Mouse (Mus musculus) adrenal gland, adult 2 months (tissue): ENCODE results near the gene Zdbf2. TPM values are rescaled to one million over a fixed set of nuclear protein-coding genes. Genes with fewer than 3 reads are reported as not detected.
"Not testable (repeated sequence)": the region's sequence is repeated elsewhere in the genome, so short reads cannot be mapped to it uniquely, and the experiment has no call there.

Experiments used
- DNase-seq: peaks from one replicate; pipeline ENCODE4 v3.0.0; 2021
- microRNA-seq, 2 experiments: library from miRNA; unstranded; fragments of <30 nt; microRNA quantifications; one replicate each; pipeline ENCODE4 v1.2.0; 2021
- polyA plus RNA-seq: library from polyadenylated mRNA; depleted of rRNA; stranded (reverse); fragments of >200 nt; gene quantifications from 2 replicates; pipeline ENCODE4 v1.2.3, GENCODE M21; 2012; rRNA removed
- total RNA-seq, 2 experiments: library from RNA; stranded (reverse); gene quantifications; 2 replicates each; pipeline ENCODE4 v1.2.3; 2021

The Zdbf2 gene
- total and polyA plus RNA-seq, 3 experiments, result 0.37 to 13.6 (median 8.6) TPM

DNA sequence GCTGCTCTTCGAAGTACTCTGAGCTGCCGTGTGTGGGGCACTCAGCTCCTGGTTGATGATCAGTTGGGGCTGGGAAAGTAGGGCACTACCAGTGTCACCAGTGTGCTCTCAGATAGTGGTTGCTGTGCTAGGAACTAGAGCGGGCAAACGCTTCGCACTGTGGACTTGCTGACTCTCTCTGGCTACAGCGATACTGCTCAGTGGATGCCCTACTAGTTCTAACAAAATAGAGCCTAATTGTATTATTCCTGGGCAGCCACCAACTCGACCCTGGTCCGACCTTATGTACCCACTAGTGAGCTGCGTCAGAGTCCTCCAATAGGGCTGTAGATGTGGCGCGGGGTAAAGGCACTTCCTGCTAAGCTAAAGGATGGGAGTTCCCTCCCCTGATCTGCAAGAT is 9.4 kb upstream of the Zdbf2 start:
- no peak for DNase-seq

DNA sequence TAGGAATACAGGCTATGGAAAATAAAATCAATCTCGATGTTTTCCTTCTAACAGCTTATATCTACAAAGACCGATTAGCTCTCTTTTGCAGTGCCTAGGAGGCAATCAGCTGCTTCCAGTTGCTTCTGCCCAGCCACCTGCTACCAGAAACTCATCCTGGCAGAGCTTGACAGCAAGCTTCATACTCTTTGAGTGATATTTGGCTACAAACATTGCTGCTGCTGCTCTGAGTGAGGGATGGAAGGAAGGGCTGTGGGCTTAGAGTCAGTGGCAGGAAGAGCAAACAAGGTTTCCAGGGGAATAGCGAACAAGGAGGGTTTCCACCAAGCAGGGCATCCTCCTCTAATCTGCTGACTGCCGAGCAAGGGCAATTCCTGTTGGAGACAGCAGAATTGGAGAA is 7.6 kb upstream of the Zdbf2 start:
- DNase-seq, result no peak

DNA sequence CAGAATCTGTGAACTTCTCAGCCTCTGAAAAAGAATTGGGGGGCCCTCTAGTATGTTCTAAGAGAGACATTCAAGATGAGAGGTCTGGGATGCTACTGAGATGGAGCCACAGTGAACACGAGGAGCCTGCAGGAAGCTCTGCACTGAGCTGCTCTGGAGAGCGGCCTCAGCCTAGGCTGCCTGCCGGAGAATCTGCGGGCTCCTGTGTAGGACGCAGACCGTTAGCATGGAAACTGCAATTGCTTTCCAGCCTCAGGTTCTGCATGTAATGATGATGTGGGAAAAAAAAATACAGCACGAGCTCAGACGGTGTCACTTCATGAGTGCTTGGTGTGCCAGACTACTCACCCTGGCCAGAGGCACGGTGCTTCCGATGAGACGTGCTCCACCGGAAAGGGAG is 6.9 kb upstream of the Zdbf2 start:
- DNase-seq, result no peak

DNA sequence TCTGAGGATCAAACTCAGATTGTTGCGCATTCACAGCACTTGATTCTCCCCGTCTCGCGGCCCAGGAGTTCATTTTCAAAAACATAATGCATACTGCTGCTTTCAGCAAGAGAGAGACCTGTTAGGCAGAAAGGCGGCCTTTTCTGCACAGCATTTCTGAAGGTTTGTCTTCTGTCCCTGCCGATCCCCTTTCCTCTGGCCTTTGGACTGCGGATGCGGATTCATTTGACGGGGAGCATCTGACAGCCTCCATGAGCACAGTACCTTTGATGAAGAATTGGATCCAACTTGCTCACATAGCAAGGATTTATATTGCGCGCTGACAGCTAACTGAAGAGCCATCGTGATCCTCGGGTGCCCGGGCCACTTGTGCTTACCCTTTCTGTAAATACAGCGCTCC is 6.3 kb upstream of the Zdbf2 start:
- no peak for DNase-seq

DNA sequence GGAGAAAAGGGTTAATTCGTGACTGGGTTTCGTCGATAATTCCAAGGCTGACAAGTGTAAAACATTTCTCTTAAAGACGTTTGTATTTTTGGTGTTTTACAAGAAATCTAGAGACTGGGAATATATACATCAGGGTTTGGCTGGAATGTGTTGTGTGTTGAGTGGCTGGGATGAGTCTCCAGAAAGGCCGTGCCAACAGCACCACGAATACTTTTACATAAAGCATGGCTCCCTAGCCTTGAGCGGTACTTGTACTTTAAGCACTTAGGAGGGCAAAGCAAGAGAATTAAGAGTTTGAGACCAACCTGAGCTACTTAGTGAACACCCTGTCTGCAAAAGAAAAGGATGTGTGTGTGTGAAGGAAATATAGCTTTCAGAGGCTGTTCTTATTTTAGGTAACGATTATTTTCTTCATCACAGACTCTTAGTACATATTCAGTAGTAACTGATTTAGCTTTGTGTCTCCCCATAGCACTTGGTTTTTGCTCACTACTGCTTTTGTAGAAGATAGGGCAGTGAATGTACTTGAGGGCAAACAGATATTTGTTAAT is 865 bp upstream of the Zdbf2 start:
- no peak for DNase-seq

DNA sequence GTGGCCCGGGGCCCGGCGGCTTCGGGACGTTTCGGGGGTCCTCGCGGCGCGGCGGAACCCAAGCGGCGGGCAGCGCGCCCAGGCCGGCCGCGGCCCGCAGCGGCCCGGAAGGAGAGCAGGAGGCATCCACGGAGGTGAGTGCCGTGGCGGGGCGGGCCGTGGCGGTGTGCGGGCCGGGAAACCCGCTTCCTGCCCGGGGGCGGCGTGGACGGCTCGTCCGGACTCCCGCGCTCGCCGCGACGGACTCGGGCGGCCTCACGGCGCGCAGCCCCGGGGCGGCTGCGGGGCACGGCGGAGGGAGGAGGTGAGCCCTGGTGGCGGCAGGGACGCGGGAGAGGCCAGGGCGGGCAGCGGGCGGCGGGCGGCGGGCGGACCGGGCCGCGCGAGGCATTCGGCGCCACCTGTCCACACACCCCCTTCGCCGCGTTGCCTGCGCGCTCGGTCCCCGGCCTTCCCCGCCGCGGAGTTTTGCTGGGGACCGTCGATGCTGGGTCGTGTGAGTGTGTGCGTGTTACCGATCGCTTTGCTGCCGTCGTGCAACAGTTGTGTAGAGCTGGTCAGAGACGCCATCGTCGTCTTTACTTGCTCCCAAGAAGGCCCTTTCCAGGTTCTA is 380 bp downstream of the Zdbf2 start:
- DNase-seq, result peak; percentile 36

DNA sequence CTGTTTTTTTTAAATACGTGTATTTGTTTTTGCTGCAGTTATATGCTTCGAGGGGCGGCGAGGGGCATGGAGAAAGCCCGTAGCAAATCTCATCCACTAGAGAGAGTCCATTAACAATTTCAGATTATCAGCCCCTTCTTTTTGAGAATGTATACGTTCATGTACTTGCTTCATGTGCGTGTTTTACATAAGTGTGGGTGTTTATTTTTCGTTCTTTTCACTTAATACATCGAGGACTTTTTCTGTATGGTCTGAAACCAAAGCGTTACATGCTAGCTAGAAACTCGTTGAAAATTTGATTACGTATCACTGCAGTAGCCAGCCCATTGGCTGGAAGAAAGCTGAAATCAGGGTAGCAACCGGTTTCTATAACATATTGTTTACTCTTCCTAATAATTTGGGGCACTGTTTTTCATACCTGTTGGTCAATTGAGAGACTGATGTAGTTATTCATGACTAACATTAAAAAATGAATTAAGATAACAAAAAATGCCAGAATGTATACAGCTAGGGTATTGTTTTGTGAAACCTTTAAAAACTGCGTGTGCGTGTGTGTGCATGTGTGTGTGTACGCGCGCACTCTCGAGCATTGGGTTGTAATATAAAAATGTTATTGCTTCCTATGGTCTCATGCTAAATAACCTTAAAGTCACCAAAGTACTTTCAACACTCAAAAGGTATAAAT is 1.1 kb downstream of the Zdbf2 start:
- DNase-seq, result no peak

DNA sequence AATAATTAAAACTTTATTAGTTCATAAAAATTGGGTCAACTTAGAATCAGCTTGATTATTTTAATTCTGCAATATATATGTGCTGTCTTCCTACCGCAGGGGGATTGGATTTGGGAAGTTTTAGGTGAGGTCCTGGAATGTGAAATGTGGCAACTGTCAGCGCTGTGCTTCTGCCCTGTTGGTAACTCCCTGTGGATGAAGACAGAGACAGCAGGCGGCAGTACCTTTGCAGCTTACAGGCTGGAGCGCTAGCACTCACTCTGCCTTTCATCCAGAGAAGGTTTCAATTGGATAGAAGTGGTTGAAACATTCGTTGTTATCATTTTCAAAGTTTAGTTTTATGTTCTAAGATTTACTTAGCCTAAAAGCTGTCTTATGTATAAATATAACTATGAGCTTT is 5.0 kb downstream of the Zdbf2 start:
- no peak for DNase-seq

DNA sequence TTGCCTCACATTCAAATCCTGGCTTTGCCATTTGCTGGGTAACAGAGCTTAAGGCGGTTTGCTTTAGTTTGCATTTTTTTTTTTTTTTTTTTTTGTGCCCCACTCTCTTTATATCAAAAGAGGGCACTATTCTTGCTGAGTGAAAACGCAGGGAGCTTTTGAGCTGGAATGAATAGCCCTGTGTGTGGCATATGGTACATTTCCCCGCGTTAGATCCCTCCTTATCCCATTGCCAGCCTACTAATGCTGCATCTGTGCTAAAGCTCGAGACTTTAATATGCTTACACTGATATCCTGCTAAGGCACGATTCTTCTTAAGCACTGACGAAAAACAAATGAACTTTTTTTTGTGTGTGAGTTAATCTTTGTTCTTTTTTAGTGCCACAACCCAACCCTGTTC is 20.9 kb downstream of the Zdbf2 start:
- no peak for DNase-seq

DNA sequence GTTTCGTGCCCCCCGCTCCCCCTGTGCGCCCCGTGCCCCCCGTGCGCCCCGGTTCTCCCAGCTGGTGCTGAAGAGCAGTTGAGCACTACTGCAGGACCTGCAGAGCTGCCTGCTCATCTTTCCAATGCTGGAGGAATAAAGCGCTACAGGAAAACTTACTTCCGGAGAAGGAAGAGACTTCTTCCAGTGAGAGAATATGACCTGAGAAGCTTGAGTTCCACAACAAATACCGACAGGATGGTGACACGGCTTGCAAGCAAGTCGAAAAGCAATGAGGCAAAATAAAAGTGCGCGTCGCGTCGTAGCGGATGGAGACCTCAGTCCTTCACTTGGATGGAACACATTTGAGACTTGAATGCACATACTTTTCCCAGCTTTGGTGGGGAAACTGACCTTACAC is 36.6 kb downstream of the Zdbf2 start:
- DNase-seq, result no peak

DNA sequence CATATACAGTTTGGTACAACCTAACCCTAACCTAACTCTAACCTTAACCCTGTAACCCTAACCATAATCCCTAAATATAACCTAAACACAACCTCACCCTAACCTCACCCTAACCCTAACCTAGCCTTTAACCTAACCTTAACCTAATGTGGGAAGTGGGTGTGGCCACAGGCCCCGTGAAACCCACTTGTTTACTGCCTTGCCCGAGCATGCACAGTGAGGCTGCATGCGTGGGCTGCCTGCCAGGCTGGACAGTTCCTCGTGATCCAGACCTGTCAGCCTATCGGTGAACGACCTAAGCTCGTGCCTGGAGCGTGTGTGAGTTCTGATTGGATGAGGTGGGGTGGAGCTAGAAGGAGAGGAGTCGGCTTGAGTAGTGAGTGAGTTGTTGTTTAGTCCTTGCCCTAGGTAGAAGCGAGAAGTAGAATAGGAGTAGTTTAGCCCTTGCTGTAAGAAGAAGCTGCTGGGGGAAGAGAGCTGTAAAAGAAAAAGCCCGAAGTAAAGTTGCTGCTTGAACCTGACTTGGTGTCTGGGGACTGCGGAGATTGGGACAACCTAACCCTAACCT is 50.6 kb downstream of the Zdbf2 start:
- DNase-seq, result not testable (repeated sequence)

Small RNA genes lying within 50 kb of the gene (microRNA-seq; reads per million reads assigned to microRNA genes)
- 0 to 0.44 reads per million in 2 experiments for gene Gm24513

Other genes with a start within 250 kb of the Zdbf2 start
- 10 to 100 TPM; 20.4 to 32.6 TPM for gene Ino80d, start 158.6 kb upstream of the Zdbf2 start, total RNA-seq
- 10.6 and 10.7 TPM in 2 replicates for gene Ino80d, start 158.6 kb upstream of the Zdbf2 start, polyA plus RNA-seq
- gene Eef1b2, start 96.4 kb upstream of the Zdbf2 start, total RNA-seq, result 100 to 1,000 TPM; 456 to 691 TPM
- gene Eef1b2, start 96.4 kb upstream of the Zdbf2 start, polyA plus RNA-seq, result 195 and 300 TPM in 2 replicates
- 100 to 1,000 TPM; 280 TPM for gene Ndufs1, start 96.4 kb upstream of the Zdbf2 start, total RNA-seq
- 21.5 and 22.0 TPM in 2 replicates for gene Ndufs1, start 96.4 kb upstream of the Zdbf2 start, polyA plus RNA-seq
- gene Gpr1, start 58.7 kb upstream of the Zdbf2 start, total RNA-seq, result under 1 TPM; 0.28 to 0.40 TPM
- 0.10 and 0.12 TPM in 2 replicates for gene Gpr1, start 58.7 kb upstream of the Zdbf2 start, polyA plus RNA-seq
- 10 to 100 TPM in 1 of 2 experiments, 1 to 10 TPM in 1; 9.2 to 17.1 TPM for gene Adam23, start 172.6 kb downstream of the Zdbf2 start, total RNA-seq
- 4.1 and 8.5 TPM in 2 replicates for gene Adam23, start 172.6 kb downstream of the Zdbf2 start, polyA plus RNA-seq